25 mouse cellular contexts compared by ENCODE assay signal in genomic region chr15:40032088-40032487, GRCm38 (mm10).
A peak's percentile ranks its signal among the peaks of the same experiment; 100 is the strongest.
DNase-seq lines count a peak whose midpoint lies in the region; ATAC-seq lines count a peak whose summit lies in the region.
"Had no signal": no experiment of that assay in that cellular context is flagged by ENCODE, and none has a peak within 500 bp of the region (broad histone marks: within the 10 kb centered on the region; RNA-seq: fewer than 3 reads in every experiment).

No protein-coding gene starts in this region.

- no peaks in the 10 kb centered on the region for H3K27me3 ChIP-seq in embryonic facial prominence, embryonic 13.5 days
- no peaks in the 10 kb centered on the region for H3K27me3 ChIP-seq in embryonic facial prominence, embryonic 10.5 days (replicated peaks; ENCODE audit: low read depth, poor library complexity, severe bottlenecking)
- H3K27me3 ChIP-seq in heart, embryonic 13.5 days (replicated peaks), result no peaks in the 10 kb centered on the region
- no peaks in the 10 kb centered on the region for H3K27me3 ChIP-seq in limb, embryonic 11.5 days (ENCODE audit: control insufficient read depth, insufficient read depth, low read length)
- H3K27me3 ChIP-seq in limb, embryonic 10.5 days (ENCODE audit: low read depth, poor library complexity, severe bottlenecking), result no peaks in the 10 kb centered on the region
- H3K27me3 ChIP-seq: CH12.LX; embryonic facial prominence, embryonic 12.5 days; forebrain, embryonic 13.5 days; hindbrain, embryonic 12.5 days; hindbrain, embryonic 15.5 days; Patski had no signal

- no peak for DNase-seq in embryonic facial prominence, embryonic 10.5 days (ENCODE audit: low spot score)
- no peak for DNase-seq in heart, postnatal 25 days (ENCODE audit: low spot score)
- peak; percentile 3 for DNase-seq in limb, embryonic 11.5 days (ENCODE audit: low spot score)
- no peak for DNase-seq in limb, embryonic 10.5 days (ENCODE audit: low spot score)
- DNase-seq: adrenal gland, postnatal 10 days; adrenal gland, postnatal 36 days; cerebellum, adult 18-20 months; cerebellum, adult 9-10 months; cerebellum, postnatal 14 days; gastrocnemius, postnatal 10 days; gastrocnemius, postnatal 36 days; heart, postnatal 10 days; kidney, adult 2 months had no signal

- H3K9me3 ChIP-seq in embryonic facial prominence, embryonic 13.5 days, result no peaks in the 10 kb centered on the region
- no peaks in the 10 kb centered on the region for H3K9me3 ChIP-seq in embryonic facial prominence, embryonic 10.5 days
- H3K9me3 ChIP-seq in heart, embryonic 13.5 days, result no peaks in the 10 kb centered on the region
- no peaks in the 10 kb centered on the region for H3K9me3 ChIP-seq in limb, embryonic 11.5 days (ENCODE audit: control insufficient read depth, low read length)
- no peaks in the 10 kb centered on the region for H3K9me3 ChIP-seq in limb, embryonic 10.5 days (replicated peaks)
- H3K9me3 ChIP-seq: embryonic facial prominence, embryonic 12.5 days; forebrain, embryonic 10.5 days; forebrain, embryonic 13.5 days; G1E; hindbrain, embryonic 12.5 days; hindbrain, embryonic 15.5 days had no signal

- H3K4me3 ChIP-seq in embryonic facial prominence, embryonic 13.5 days, result no peak overlapping the region
- no peak overlapping the region for H3K4me3 ChIP-seq in embryonic facial prominence, embryonic 10.5 days
- H3K4me3 ChIP-seq in heart, embryonic 13.5 days, result no peak overlapping the region
- H3K4me3 ChIP-seq in limb, embryonic 11.5 days (ENCODE audit: low read depth, low read length), result no peak overlapping the region
- no peak overlapping the region for H3K4me3 ChIP-seq in limb, embryonic 10.5 days
- H3K4me3 ChIP-seq: embryonic facial prominence, embryonic 12.5 days; forebrain, embryonic 10.5 days; forebrain, embryonic 13.5 days; hindbrain, embryonic 12.5 days; hindbrain, embryonic 15.5 days had no signal

- no peak overlapping the region for H3K4me2 ChIP-seq in embryonic facial prominence, embryonic 13.5 days
- no peak overlapping the region for H3K4me2 ChIP-seq in heart, embryonic 13.5 days
- H3K4me2 ChIP-seq in limb, embryonic 11.5 days (ENCODE audit: low read depth, severe bottlenecking), result no peak overlapping the region
- H3K4me2 ChIP-seq: embryonic facial prominence, embryonic 12.5 days; forebrain, embryonic 13.5 days; hindbrain, embryonic 12.5 days; hindbrain, embryonic 15.5 days had no signal

- H3K4me1 ChIP-seq in embryonic facial prominence, embryonic 13.5 days, result no peaks in the 10 kb centered on the region
- no peaks in the 10 kb centered on the region for H3K4me1 ChIP-seq in embryonic facial prominence, embryonic 10.5 days
- peaks cover 10% of the 10 kb centered on the region for H3K4me1 ChIP-seq in heart, embryonic 13.5 days
- no peaks in the 10 kb centered on the region for H3K4me1 ChIP-seq in limb, embryonic 11.5 days (ENCODE audit: control insufficient read depth, insufficient read depth, low read length)
- H3K4me1 ChIP-seq in limb, embryonic 10.5 days, result no peaks in the 10 kb centered on the region
- H3K4me1 ChIP-seq: embryonic facial prominence, embryonic 12.5 days; forebrain, embryonic 10.5 days; forebrain, embryonic 13.5 days; hindbrain, embryonic 12.5 days; hindbrain, embryonic 15.5 days had no signal

- no peak overlapping the region for H3K9ac ChIP-seq in embryonic facial prominence, embryonic 13.5 days
- no peak overlapping the region for H3K9ac ChIP-seq in heart, embryonic 13.5 days
- no peak overlapping the region for H3K9ac ChIP-seq in limb, embryonic 11.5 days (ENCODE audit: low read length)
- H3K9ac ChIP-seq: embryonic facial prominence, embryonic 12.5 days; forebrain, embryonic 13.5 days; hindbrain, embryonic 12.5 days; hindbrain, embryonic 15.5 days had no signal

- H3K27ac ChIP-seq in embryonic facial prominence, embryonic 13.5 days, result peak overlapping the region; percentile 39; the same call in 1 of the 2 replicates
- no peak overlapping the region for H3K27ac ChIP-seq in embryonic facial prominence, embryonic 10.5 days (replicated peaks)
- H3K27ac ChIP-seq in heart, embryonic 13.5 days (replicated peaks), result peak overlapping the region; percentile 62
- no peak overlapping the region for H3K27ac ChIP-seq in limb, embryonic 11.5 days (replicated peaks; ENCODE audit: low read depth, low read length)
- H3K27ac ChIP-seq in limb, embryonic 10.5 days, result no peak overlapping the region
- H3K27ac ChIP-seq: embryonic facial prominence, embryonic 12.5 days; forebrain, embryonic 10.5 days; forebrain, embryonic 13.5 days; hindbrain, embryonic 12.5 days; hindbrain, embryonic 15.5 days had no signal

- no peak for ATAC-seq in embryonic facial prominence, embryonic 13.5 days (ENCODE audit: insufficient number of reproducible peaks, insufficient read depth, low FRiP score, low TSS enrichment, low read depth)
- ATAC-seq in heart, embryonic 13.5 days (ENCODE audit: extremely low read depth, insufficient number of reproducible peaks, low FRiP score, low TSS enrichment), result no peak
- no peak for ATAC-seq in limb, embryonic 11.5 days (ENCODE audit: insufficient number of reproducible peaks, low FRiP score, low TSS enrichment, low read depth)
- ATAC-seq: forebrain, embryonic 13.5 days; forebrain, embryonic 16.5 days; intestine, postnatal 0 days; Patski had no signal

- no peaks in the 10 kb centered on the region for H3K36me3 ChIP-seq in embryonic facial prominence, embryonic 13.5 days
- H3K36me3 ChIP-seq in embryonic facial prominence, embryonic 10.5 days (replicated peaks), result no peaks in the 10 kb centered on the region
- no peaks in the 10 kb centered on the region for H3K36me3 ChIP-seq in heart, embryonic 13.5 days
- H3K36me3 ChIP-seq in limb, embryonic 11.5 days (ENCODE audit: control insufficient read depth, insufficient read depth, low read length), result no peaks in the 10 kb centered on the region
- H3K36me3 ChIP-seq in limb, embryonic 10.5 days, result no peaks in the 10 kb centered on the region
- H3K36me3 ChIP-seq: embryonic facial prominence, embryonic 12.5 days; forebrain, embryonic 10.5 days; G1E; hindbrain, embryonic 12.5 days; hindbrain, embryonic 15.5 days had no signal

- intact Hi-C loops in heart, postnatal 25 days (cut with DNase I), result no loop called here

Comparison
In these comparisons a context has a peak if more than half of its experiments do, and no peak if none do; other contexts are left out.
1. H3K27ac ChIP-seq: peak in embryonic facial prominence, embryonic 13.5 days (single experiment) and heart, embryonic 13.5 days (single experiment); none in embryonic facial prominence, embryonic 10.5 days (single experiment), limb, embryonic 11.5 days (single experiment) and limb, embryonic 10.5 days (single experiment).